Mouse (Mus musculus): Measurements from ENCODE around the gene Tuba3b. TPM values are rescaled to one million over a fixed set of nuclear protein-coding genes. Genes with fewer than 3 reads are reported as not detected.

The Tuba3b gene
- polyA plus RNA-seq, 1 experiment from 2014 or later = not detected

- DNase-seq (ENCODE audit: low spot score) (peak; percentile 48), ATAC-seq (replicated peaks; ENCODE audit: low FRiP score, low read depth) (no peak)
- H3K4me1 ChIP-seq (replicated peaks; ENCODE audit: insufficient read depth, low read length) = no peaks in the 10 kb centered on the region
- H3K4me2 ChIP-seq (ENCODE audit: low read length) = no peak overlapping the region
- H3K27ac ChIP-seq = no peak overlapping the region
- no peak overlapping the region for H3K4me3 ChIP-seq (replicated peaks; ENCODE audit: low read depth, low read length)
- 48% methylated on average over 3 of the region's 3 CpGs for WGBS
- no peaks in the 10 kb centered on the region for H3K9me3 ChIP-seq (replicated peaks; ENCODE audit: low read length)
- no peaks in the 10 kb centered on the region for H3K36me3 ChIP-seq (ENCODE audit: insufficient read depth, low read length)
- no peak overlapping the region for H3K9ac ChIP-seq (ENCODE audit: low read depth, low read length)
- no peak for TF ChIP-seq CTCF (IDR thresholded peaks at IDR 0.05; ENCODE audit: low read depth)
- H3K27me3 ChIP-seq (ENCODE audit: insufficient read depth, low read length) = no peaks in the 10 kb centered on the region
Observed at GRCm38 (mm10) chr6:145667654-145668053, 52.1 kb downstream of the Tuba3b start.

- WGBS = 77% methylated on average over 10 of the region's 10 CpGs
- Histone ChIP-seq H3K36me3 (ENCODE audit: insufficient read depth, low read length) (no peaks in the 10 kb centered on the region), H3K9me3 (replicated peaks; ENCODE audit: low read length) (no peaks in the 10 kb centered on the region), H3K4me3 (replicated peaks; ENCODE audit: low read depth, low read length) (no peak overlapping the region), H3K4me2 (ENCODE audit: low read length) (no peak overlapping the region), H3K4me1 (replicated peaks; ENCODE audit: insufficient read depth, low read length) (no peaks in the 10 kb centered on the region), H3K9ac (ENCODE audit: low read depth, low read length) (no peak overlapping the region), H3K27me3 (ENCODE audit: insufficient read depth, low read length) (no peaks in the 10 kb centered on the region), H3K27ac (no peak overlapping the region)
- ATAC-seq (replicated peaks; ENCODE audit: low FRiP score, low read depth) (no peak), DNase-seq (ENCODE audit: low spot score) (no peak)
- no peak for TF ChIP-seq CTCF (IDR thresholded peaks at IDR 0.05; ENCODE audit: low read depth)
Observed at GRCm38 (mm10) chr6:145669596-145670071, 54.1 kb downstream of the Tuba3b start.

Other genes starting within 250 kb of the Tuba3b start
- 2.6 and 3.0 TPM in 2 replicates for gene Lmntd1, start 1.4 kb upstream of the Tuba3b start, polyA plus RNA-seq (2015; fragmentation: Nextera tagmentation; extraction: Ambion mirVana)
- 10.3 and 11.0 TPM in 2 replicates for gene Rassf8, start 131.0 kb downstream of the Tuba3b start, polyA plus RNA-seq (2015; fragmentation: Nextera tagmentation; extraction: Ambion mirVana)
- 1.0 and 1.1 TPM in 2 replicates for gene Bhlhe41, start 249.8 kb downstream of the Tuba3b start, polyA plus RNA-seq (2015; fragmentation: Nextera tagmentation; extraction: Ambion mirVana)

All from kidney, postnatal 0 days (tissue).